Mouse (Mus musculus) cerebellum, adult 9-10 months (tissue): ENCODE measurements around the gene Thsd7b.
"Not testable (repeated sequence)": the region's sequence is repeated elsewhere in the genome, so short reads cannot be mapped to it uniquely, and the experiment has no call there.

Source experiments
- DNase-seq: peaks from one replicate; pipeline ENCODE4 v3.0.0; 2022

The Thsd7b gene

GRCm38 (mm10) chr1:129644252-129644861 is 371.3 kb downstream of the Thsd7b start:
- no peak for DNase-seq

GRCm38 (mm10) chr1:129651448-129651847 is 378.3 kb downstream of the Thsd7b start:
- DNase-seq: not testable (repeated sequence)

GRCm38 (mm10) chr1:129658045-129658444 is 384.9 kb downstream of the Thsd7b start:
- DNase-seq: no peak

GRCm38 (mm10) chr1:129675878-129676277 is 402.8 kb downstream of the Thsd7b start:
- no peak for DNase-seq

GRCm38 (mm10) chr1:129678851-129679250 is 405.7 kb downstream of the Thsd7b start:
- no peak for DNase-seq

- no peak for DNase-seq
These were observed 432.6 kb downstream of the Thsd7b start for GRCm38 (mm10) chr1:129705701-129706100.

- DNase-seq: no peak
These were observed 439.6 kb downstream of the Thsd7b start for GRCm38 (mm10) chr1:129712706-129713105.

- DNase-seq: no peak
These were observed 440.5 kb downstream of the Thsd7b start for GRCm38 (mm10) chr1:129713571-129713970.

- no peak for DNase-seq
These were observed 446.5 kb downstream of the Thsd7b start for GRCm38 (mm10) chr1:129719592-129719991.

- DNase-seq: no peak
These were observed 458.9 kb downstream of the Thsd7b start for GRCm38 (mm10) chr1:129731991-129732390.

GRCm38 (mm10) chr1:129747595-129747994 is 474.5 kb downstream of the Thsd7b start:
- no peak for DNase-seq

- no peak for DNase-seq
These were observed 483.6 kb downstream of the Thsd7b start for GRCm38 (mm10) chr1:129756548-129757240.

GRCm38 (mm10) chr1:129759003-129759402 is 485.9 kb downstream of the Thsd7b start:
- no peak for DNase-seq

- DNase-seq: no peak
These were observed 488.1 kb downstream of the Thsd7b start for GRCm38 (mm10) chr1:129761234-129761633.

GRCm38 (mm10) chr1:129764748-129765147 is 491.6 kb downstream of the Thsd7b start:
- no peak for DNase-seq

- no peak for DNase-seq
These were observed 504.0 kb downstream of the Thsd7b start for GRCm38 (mm10) chr1:129777055-129777454.

- DNase-seq: no peak
These were observed 506.4 kb downstream of the Thsd7b start for GRCm38 (mm10) chr1:129779506-129779905.

GRCm38 (mm10) chr1:129780589-129780988 is 507.5 kb downstream of the Thsd7b start:
- no peak for DNase-seq

GRCm38 (mm10) chr1:129798519-129798918 is 525.4 kb downstream of the Thsd7b start:
- no peak for DNase-seq

- no peak for DNase-seq
These were observed 553.8 kb downstream of the Thsd7b start for GRCm38 (mm10) chr1:129826927-129827326.

- no peak for DNase-seq
These were observed 564.2 kb downstream of the Thsd7b start for GRCm38 (mm10) chr1:129837324-129837723.

- no peak for DNase-seq
These were observed 564.7 kb downstream of the Thsd7b start for GRCm38 (mm10) chr1:129837776-129838175.

- no peak for DNase-seq
These were observed 565.4 kb downstream of the Thsd7b start for GRCm38 (mm10) chr1:129838486-129838885.

- DNase-seq: peak; percentile 8
These were observed 570.3 kb downstream of the Thsd7b start for GRCm38 (mm10) chr1:129843416-129843815.
